Mouse (Mus musculus) lung, embryonic 16.5 days (tissue): ENCODE measurements around the gene Zfp94. TPM values are rescaled to one million over a fixed set of nuclear protein-coding genes. Genes with fewer than 3 reads are reported as not detected.

Source experiments
- ATAC-seq: fragments of 200-750 bp; cut with Nextera tagmentation; 2 replicates; pipeline ENCODE4 v1.8.0; 2017; ENCODE audit warnings: low read depth, mild to moderate bottlenecking, moderate library complexity
- H3K27ac ChIP-seq: fragments of 300-500 bp; sonication (generic); 2 replicates; pipeline ENCODE4 v1.5.1; 2014; ENCODE audit warnings: mild to moderate bottlenecking, control low read depth, low read length
- H3K27me3 ChIP-seq: fragments of 300-500 bp; sonication (generic); 2 replicates; pipeline ENCODE4 v1.6.1; 2014; ENCODE audit warnings: low read depth, low read length, mixed read lengths; ENCODE audit not compliant: control insufficient read depth, insufficient read depth
- H3K36me3 ChIP-seq: fragments of 300-500 bp; sonication (generic); 2 replicates; pipeline ENCODE4 v1.6.1; 2014; ENCODE audit warnings: low read length; ENCODE audit not compliant: control insufficient read depth, insufficient read depth
- H3K4me1 ChIP-seq: fragments of 300-500 bp; sonication (generic); replicated peaks from 2 replicates; pipeline ENCODE4 v1.6.1; 2014; ENCODE audit warnings: low read length, mixed read lengths; ENCODE audit not compliant: control insufficient read depth, insufficient read depth
- H3K4me2 ChIP-seq: fragments of 300-500 bp; sonication (generic); 2 replicates; pipeline ENCODE4 v1.6.1; 2014; ENCODE audit warnings: low read depth, low read length, control low read depth
- H3K4me3 ChIP-seq: fragments of 300-500 bp; sonication (generic); 2 replicates; pipeline ENCODE4 v1.5.1; 2014; ENCODE audit warnings: mild to moderate bottlenecking, low read length, control low read depth
- H3K9ac ChIP-seq: fragments of 300-500 bp; sonication (generic); 2 replicates; pipeline ENCODE4 v1.6.1; 2014; ENCODE audit warnings: low read length, control low read depth
- H3K9me3 ChIP-seq: fragments of 300-500 bp; sonication (generic); 2 replicates; pipeline ENCODE4 v1.6.1; 2016; ENCODE audit warnings: low read length; ENCODE audit not compliant: control insufficient read depth
- WGBS: fragments of 180-500 bp; shearing (Covaris S2); extraction: QIAGEN DNeasy Blood & Tissue Kit; methylation state at CpG from one replicate; pipeline ENCODE4 v1.1.7; 2014; 5-methylcytosine and 5-hydroxymethylcytosine counted together
- polyA plus RNA-seq: library from polyadenylated mRNA; unstranded; fragments of >200 nt; fragmentation: Nextera tagmentation; extraction: Ambion mirVana; gene quantifications from 2 replicates; pipeline ENCODE4 v1.2.1, GENCODE M21; 2015

Gene Zfp94
- polyA plus RNA-seq, 1 experiment from 2014 or later: 11.3 TPM

GRCm38 (mm10) chr7:24298635-24298972 is 17.9 kb downstream of the Zfp94 start:
- Histone ChIP-seq H3K36me3 (peaks cover 34% of the 10 kb centered on the region), H3K27me3 (no peaks in the 10 kb centered on the region), H3K27ac (peak overlapping the region; percentile 92; the same call in 1 of the 2 replicates), H3K4me2 (peak overlapping the region; percentile 92), H3K4me3 (peak overlapping the region; percentile 83), H3K9ac (peak overlapping the region; percentile 82), H3K4me1 (peaks cover 10% of the 10 kb centered on the region), H3K9me3 (no peaks in the 10 kb centered on the region)
- WGBS: 0% methylated on average over 11 of the region's 12 CpGs
- ATAC-seq: peak; percentile 6

- no peak for ATAC-seq
- WGBS: 90% methylated on average over 15 of the region's 15 CpGs
- H3K9me3 ChIP-seq: no peaks in the 10 kb centered on the region
- H3K9ac ChIP-seq: 0 out of 2 replicates have a peak overlapping the region, but pooled peaks have one; percentile 82
- no peaks in the 10 kb centered on the region for H3K27me3 ChIP-seq
- H3K4me2 ChIP-seq: no peak overlapping the region
- H3K4me3 ChIP-seq: no peak overlapping the region
- no peak overlapping the region for H3K27ac ChIP-seq
- peaks cover 10% of the 10 kb centered on the region for H3K4me1 ChIP-seq
- H3K36me3 ChIP-seq: peaks cover 37% of the 10 kb centered on the region
These were observed 18.9 kb downstream of the Zfp94 start for GRCm38 (mm10) chr7:24297361-24298095.

GRCm38 (mm10) chr7:24296386-24296785 is 20.1 kb downstream of the Zfp94 start:
- Histone ChIP-seq H3K27me3 (no peaks in the 10 kb centered on the region), H3K4me2 (no peak overlapping the region), H3K9ac (no peak overlapping the region), H3K4me1 (peaks cover 10% of the 10 kb centered on the region), H3K4me3 (no peak overlapping the region), H3K36me3 (peaks cover 46% of the 10 kb centered on the region), H3K27ac (no peak overlapping the region), H3K9me3 (no peaks in the 10 kb centered on the region)
- ATAC-seq: no peak
- 94% methylated on average over 7 of the region's 7 CpGs for WGBS

GRCm38 (mm10) chr7:24295376-24295775 is 21.1 kb downstream of the Zfp94 start:
- Histone ChIP-seq H3K4me1 (peaks cover 8% of the 10 kb centered on the region), H3K36me3 (peaks cover 56% of the 10 kb centered on the region), H3K27me3 (no peaks in the 10 kb centered on the region), H3K9ac (no peak overlapping the region), H3K4me2 (no peak overlapping the region), H3K4me3 (no peak overlapping the region), H3K27ac (no peak overlapping the region), H3K9me3 (no peaks in the 10 kb centered on the region)
- no peak for ATAC-seq
- 92% methylated on average over 7 of the region's 7 CpGs for WGBS

GRCm38 (mm10) chr7:24294763-24295162 is 21.7 kb downstream of the Zfp94 start:
- Histone ChIP-seq H3K4me1 (peaks cover 6% of the 10 kb centered on the region), H3K36me3 (peaks cover 62% of the 10 kb centered on the region), H3K9ac (no peak overlapping the region), H3K4me2 (no peak overlapping the region), H3K9me3 (no peaks in the 10 kb centered on the region), H3K27ac (no peak overlapping the region), H3K4me3 (no peak overlapping the region), H3K27me3 (no peaks in the 10 kb centered on the region)
- no peak for ATAC-seq
- 97% methylated on average over 4 of the region's 4 CpGs for WGBS

GRCm38 (mm10) chr7:24293061-24293851 is 23.2 kb downstream of the Zfp94 start:
- Histone ChIP-seq H3K9me3 (no peaks in the 10 kb centered on the region), H3K4me1 (peaks cover 4% of the 10 kb centered on the region), H3K4me2 (no peak overlapping the region), H3K27ac (no peak overlapping the region), H3K4me3 (no peak overlapping the region), H3K9ac (no peak overlapping the region), H3K27me3 (no peaks in the 10 kb centered on the region), H3K36me3 (peaks cover 66% of the 10 kb centered on the region)
- no peak for ATAC-seq
- WGBS: 79% methylated on average over 12 of the region's 12 CpGs

GRCm38 (mm10) chr7:24291387-24292090 is 24.9 kb downstream of the Zfp94 start:
- Histone ChIP-seq H3K9me3 (no peaks in the 10 kb centered on the region), H3K4me1 (no peaks in the 10 kb centered on the region), H3K9ac (no peak overlapping the region), H3K27ac (no peak overlapping the region), H3K36me3 (peaks cover 70% of the 10 kb centered on the region), H3K4me2 (no peak overlapping the region), H3K4me3 (no peak overlapping the region), H3K27me3 (no peaks in the 10 kb centered on the region)
- 85% methylated on average over 27 of the region's 27 CpGs for WGBS
- ATAC-seq: no peak

- Histone ChIP-seq H3K4me1 (no peaks in the 10 kb centered on the region), H3K27ac (no peak overlapping the region), H3K4me2 (no peak overlapping the region), H3K9me3 (no peaks in the 10 kb centered on the region), H3K27me3 (no peaks in the 10 kb centered on the region), H3K36me3 (peaks cover 58% of the 10 kb centered on the region), H3K9ac (no peak overlapping the region), H3K4me3 (no peak overlapping the region)
- WGBS: 99% methylated on average over 4 of the region's 4 CpGs
- ATAC-seq: no peak
These were observed 26.3 kb downstream of the Zfp94 start for GRCm38 (mm10) chr7:24290106-24290693.

GRCm38 (mm10) chr7:24288512-24288911 is 28.0 kb downstream of the Zfp94 start:
- Histone ChIP-seq H3K27me3 (no peaks in the 10 kb centered on the region), H3K27ac (no peak overlapping the region), H3K36me3 (peaks cover 43% of the 10 kb centered on the region), H3K4me1 (no peaks in the 10 kb centered on the region), H3K9ac (no peak overlapping the region), H3K9me3 (no peaks in the 10 kb centered on the region), H3K4me3 (no peak overlapping the region), H3K4me2 (no peak overlapping the region)
- no peak for ATAC-seq
- WGBS: 84% methylated on average over 6 of the region's 6 CpGs
